Mouse (Mus musculus) brain, embryonic 18.5 days (tissue): ENCODE data around the gene Trdmt1.

Experiments used
- DNase-seq: peaks from one replicate; pipeline ENCODE4 v3.0.0-alpha.2; 2012; ENCODE audit warnings: low read depth, low spot score

Gene Trdmt1

GRCm38 (mm10) chr2:13500298-13500999, 44.0 kb downstream of the Trdmt1 start:
- DNase-seq: peak; percentile 12

- no peak for DNase-seq
These were observed 45.3 kb downstream of the Trdmt1 start for GRCm38 (mm10) chr2:13499196-13499595.

- no peak for DNase-seq
These were observed 48.4 kb downstream of the Trdmt1 start for GRCm38 (mm10) chr2:13496087-13496486.

GRCm38 (mm10) chr2:13492927-13493326, 51.5 kb downstream of the Trdmt1 start:
- DNase-seq: no peak

- no peak for DNase-seq
These were observed 52.7 kb downstream of the Trdmt1 start, which contains the start of gene Cubn for GRCm38 (mm10) chr2:13491734-13492133. TSS of gene Cubn (minus strand) at chr2:13491813.

GRCm38 (mm10) chr2:13490480-13490879, 54.0 kb downstream of the Trdmt1 start:
- DNase-seq: no peak

- DNase-seq: no peak
These were observed 58.0 kb downstream of the Trdmt1 start for GRCm38 (mm10) chr2:13486470-13486869.

GRCm38 (mm10) chr2:13484566-13484965, 59.9 kb downstream of the Trdmt1 start:
- no peak for DNase-seq

- no peak for DNase-seq
These were observed 63.7 kb downstream of the Trdmt1 start for GRCm38 (mm10) chr2:13480744-13481143.

GRCm38 (mm10) chr2:13479165-13479564, 65.3 kb downstream of the Trdmt1 start:
- DNase-seq: no peak

- no peak for DNase-seq
These were observed 74.4 kb downstream of the Trdmt1 start for GRCm38 (mm10) chr2:13470108-13470507.

GRCm38 (mm10) chr2:13469641-13470040, 74.8 kb downstream of the Trdmt1 start:
- no peak for DNase-seq

- DNase-seq: no peak
These were observed 77.8 kb downstream of the Trdmt1 start for GRCm38 (mm10) chr2:13466685-13467084.
